Mouse (Mus musculus) liver, postnatal 0 days (tissue): Measurements from ENCODE around the gene Sbds.

Experiments used
- CTCF ChIP-seq: sonication (generic); IDR thresholded peaks from 2 replicates; pipeline ENCODE4 v1.5.1; 2016; ENCODE audit warnings: antibody characterized with exemption, low read depth
- EP300 ChIP-seq: IDR thresholded peaks from 2 replicates; pipeline ENCODE4 v1.6.1; 2016; ENCODE audit warnings: antibody characterized with exemption, low read depth, mild to moderate bottlenecking

DNA sequence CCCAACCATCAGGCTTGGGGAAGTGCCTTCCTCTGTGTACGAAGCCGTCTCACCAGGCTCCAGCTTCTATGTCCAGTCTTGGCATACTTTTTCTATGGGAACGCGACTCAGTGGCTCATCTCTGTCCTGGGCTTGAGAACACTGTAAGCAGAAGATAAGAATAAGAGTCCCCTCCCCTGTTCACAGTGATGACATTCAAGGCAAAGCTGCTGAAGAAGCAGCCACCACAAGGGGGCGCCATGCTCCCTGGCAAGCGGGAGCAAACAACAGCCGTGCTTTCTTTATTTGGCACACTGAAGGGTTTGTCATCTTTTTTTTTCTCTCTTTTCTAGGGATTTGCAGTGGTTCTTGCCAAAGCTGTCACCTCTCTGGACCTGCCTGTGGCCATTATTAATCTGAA is 11.3 kb upstream of the Sbds start:
- peak; percentile 80 for TF ChIP-seq CTCF
- TF ChIP-seq EP300, result no peak
